Mouse (Mus musculus): ENCODE measurements at regions not wholly inside any gene's neighbourhood (a gene's known extent, or its start where the extent isn't known, plus 50 kb on each side); places are given as distances from the start of the nearest gene placed in this dataset.

GRCm38 (mm10) chr6:127298105-127298504, 146.1 kb upstream of the Ccnd2 start:
- in situ Hi-C loops (cut with MboI; ENCODE audit: low sequenced_read_pairs in 2 of 2, unreplicated experiment in 2 of 2): no loop called here
- Histone ChIP-seq H3K27ac (ENCODE audit: insufficient read depth, low read depth, low read length, poor library complexity, severe bottlenecking) (no peak overlapping the region), H3K4me3 (ENCODE audit: insufficient read depth in 1 of 2, low read depth in 1 of 2, low read length in 2 of 2, poor library complexity in 1 of 2, severe bottlenecking in 1 of 2) (no peak overlapping the region), H3K4me1 (ENCODE audit: control insufficient read depth in 2 of 2, insufficient read depth in 2 of 2, low read length in 2 of 2, poor library complexity in 1 of 2) (no peaks in the 10 kb centered on the region), H3K36me3 (ENCODE audit: control insufficient read depth, insufficient read depth, low read length, poor library complexity, severe bottlenecking) (no peaks in the 10 kb centered on the region), H3K9ac (ENCODE audit: insufficient read depth, low read depth, low read length, poor library complexity, severe bottlenecking) (no peak overlapping the region), H3K9me3 (ENCODE audit: control insufficient read depth, insufficient read depth, low read depth, low read length) (no peaks in the 10 kb centered on the region)
- DNase-seq (ENCODE audit: low read depth, low spot score): no peak
- TF ChIP-seq ZNF384 (IDR thresholded peaks at IDR 0.05; ENCODE audit: low read depth, low read length): no peak
- no peak for TF ChIP-seq CHD2 (IDR thresholded peaks at IDR 0.05; ENCODE audit: low read depth, low read length)
- TF ChIP-seq MAFK (IDR thresholded peaks at IDR 0.05; ENCODE audit: insufficient read depth, low read depth, low read length): no peak
- TF ChIP-seq HCFC1 (IDR thresholded peaks at IDR 0.05; ENCODE audit: borderline replicate concordance, insufficient read depth, low read length): no peak
- no peak for TF ChIP-seq ZC3H11A (IDR thresholded peaks at IDR 0.05; ENCODE audit: borderline replicate concordance, low read depth, low read length)

GRCm38 (mm10) chr6:127311192-127312054, 135.2 kb upstream of the Parp11 start:
- Histone ChIP-seq H3K9me3 (ENCODE audit: control insufficient read depth, insufficient read depth, low read depth, low read length) (no peaks in the 10 kb centered on the region), H3K4me3 (ENCODE audit: insufficient read depth in 1 of 2, low read depth in 1 of 2, low read length in 2 of 2, poor library complexity in 1 of 2, severe bottlenecking in 1 of 2) (no peak overlapping the region), H3K9ac (ENCODE audit: insufficient read depth, low read depth, low read length, poor library complexity, severe bottlenecking) (no peak overlapping the region), H3K4me1 (ENCODE audit: control insufficient read depth in 2 of 2, insufficient read depth in 2 of 2, low read length in 2 of 2, poor library complexity in 1 of 2) (no peaks in the 10 kb centered on the region), H3K36me3 (ENCODE audit: control insufficient read depth, insufficient read depth, low read length, poor library complexity, severe bottlenecking) (no peaks in the 10 kb centered on the region), H3K27ac (ENCODE audit: insufficient read depth, low read depth, low read length, poor library complexity, severe bottlenecking) (no peak overlapping the region)
- TF ChIP-seq ZC3H11A (IDR thresholded peaks at IDR 0.05; ENCODE audit: borderline replicate concordance, low read depth, low read length): no peak
- TF ChIP-seq CHD2 (IDR thresholded peaks at IDR 0.05; ENCODE audit: low read depth, low read length): no peak
- TF ChIP-seq HCFC1 (IDR thresholded peaks at IDR 0.05; ENCODE audit: borderline replicate concordance, insufficient read depth, low read length): no peak
- TF ChIP-seq MAFK (IDR thresholded peaks at IDR 0.05; ENCODE audit: insufficient read depth, low read depth, low read length): no peak
- no peak for TF ChIP-seq ZNF384 (IDR thresholded peaks at IDR 0.05; ENCODE audit: low read depth, low read length)
- in situ Hi-C loops (cut with MboI; ENCODE audit: low sequenced_read_pairs in 2 of 2, unreplicated experiment in 2 of 2): no loop called here
- DNase-seq (ENCODE audit: low read depth, low spot score): no peak

GRCm38 (mm10) chr6:127317309-127317708, 129.3 kb upstream of the Parp11 start:
- TF ChIP-seq MAFK (IDR thresholded peaks at IDR 0.05; ENCODE audit: insufficient read depth, low read depth, low read length) (no peak), HCFC1 (IDR thresholded peaks at IDR 0.05; ENCODE audit: borderline replicate concordance, insufficient read depth, low read length) (no peak), ZNF384 (IDR thresholded peaks at IDR 0.05; ENCODE audit: low read depth, low read length) (no peak), ZC3H11A (IDR thresholded peaks at IDR 0.05; ENCODE audit: borderline replicate concordance, low read depth, low read length) (no peak), CHD2 (IDR thresholded peaks at IDR 0.05; ENCODE audit: low read depth, low read length) (no peak)
- Histone ChIP-seq H3K36me3 (ENCODE audit: control insufficient read depth, insufficient read depth, low read length, poor library complexity, severe bottlenecking) (no peaks in the 10 kb centered on the region), H3K4me1 (ENCODE audit: control insufficient read depth in 2 of 2, insufficient read depth in 2 of 2, low read length in 2 of 2, poor library complexity in 1 of 2) (no peaks in the 10 kb centered on the region), H3K9ac (ENCODE audit: insufficient read depth, low read depth, low read length, poor library complexity, severe bottlenecking) (no peak overlapping the region), H3K27ac (ENCODE audit: insufficient read depth, low read depth, low read length, poor library complexity, severe bottlenecking) (no peak overlapping the region), H3K9me3 (ENCODE audit: control insufficient read depth, insufficient read depth, low read depth, low read length) (no peaks in the 10 kb centered on the region), H3K4me3 (ENCODE audit: insufficient read depth in 1 of 2, low read depth in 1 of 2, low read length in 2 of 2, poor library complexity in 1 of 2, severe bottlenecking in 1 of 2) (no peak overlapping the region)
- in situ Hi-C loops (cut with MboI; ENCODE audit: low sequenced_read_pairs in 2 of 2, unreplicated experiment in 2 of 2): no loop called here
- DNase-seq (ENCODE audit: low read depth, low spot score): no peak

GRCm38 (mm10) chr6:127318746-127319582, 127.7 kb upstream of the Parp11 start:
- no peaks in the 10 kb centered on the region for H3K36me3 ChIP-seq (ENCODE audit: control insufficient read depth, insufficient read depth, low read length, poor library complexity, severe bottlenecking)
- no peaks in the 10 kb centered on the region for H3K9me3 ChIP-seq (ENCODE audit: control insufficient read depth, insufficient read depth, low read depth, low read length)
- H3K4me3 ChIP-seq (ENCODE audit: insufficient read depth in 1 of 2, low read depth in 1 of 2, low read length in 2 of 2, poor library complexity in 1 of 2, severe bottlenecking in 1 of 2): no peak overlapping the region
- no peak overlapping the region for H3K27ac ChIP-seq (ENCODE audit: insufficient read depth, low read depth, low read length, poor library complexity, severe bottlenecking)
- no peak overlapping the region for H3K9ac ChIP-seq (ENCODE audit: insufficient read depth, low read depth, low read length, poor library complexity, severe bottlenecking)
- H3K4me1 ChIP-seq (ENCODE audit: control insufficient read depth in 2 of 2, insufficient read depth in 2 of 2, low read length in 2 of 2, poor library complexity in 1 of 2): no peaks in the 10 kb centered on the region
- in situ Hi-C loops (cut with MboI; ENCODE audit: low sequenced_read_pairs in 2 of 2, unreplicated experiment in 2 of 2): no loop called here
- TF ChIP-seq HCFC1 (IDR thresholded peaks at IDR 0.05; ENCODE audit: borderline replicate concordance, insufficient read depth, low read length): no peak
- TF ChIP-seq MAFK (IDR thresholded peaks at IDR 0.05; ENCODE audit: insufficient read depth, low read depth, low read length): no peak
- no peak for TF ChIP-seq CHD2 (IDR thresholded peaks at IDR 0.05; ENCODE audit: low read depth, low read length)
- TF ChIP-seq ZNF384 (IDR thresholded peaks at IDR 0.05; ENCODE audit: low read depth, low read length): no peak
- TF ChIP-seq ZC3H11A (IDR thresholded peaks at IDR 0.05; ENCODE audit: borderline replicate concordance, low read depth, low read length): no peak
- DNase-seq (ENCODE audit: low read depth, low spot score): no peak

Measured in ES-E14 (cell line).